Mouse (Mus musculus) ES-Bruce4 (cell line): ENCODE measurements around the gene Cog6.

Experiments
- CTCF ChIP-seq: IDR thresholded peaks from one replicate; pipeline ENCODE4 v1.8.1; 2011; ENCODE audit warnings: low read depth, low read length
- POLR2A ChIP-seq: IDR thresholded peaks from one replicate; pipeline ENCODE4 v1.8.1; 2011; ENCODE audit warnings: low read length; ENCODE audit not compliant: insufficient read depth

DNA sequence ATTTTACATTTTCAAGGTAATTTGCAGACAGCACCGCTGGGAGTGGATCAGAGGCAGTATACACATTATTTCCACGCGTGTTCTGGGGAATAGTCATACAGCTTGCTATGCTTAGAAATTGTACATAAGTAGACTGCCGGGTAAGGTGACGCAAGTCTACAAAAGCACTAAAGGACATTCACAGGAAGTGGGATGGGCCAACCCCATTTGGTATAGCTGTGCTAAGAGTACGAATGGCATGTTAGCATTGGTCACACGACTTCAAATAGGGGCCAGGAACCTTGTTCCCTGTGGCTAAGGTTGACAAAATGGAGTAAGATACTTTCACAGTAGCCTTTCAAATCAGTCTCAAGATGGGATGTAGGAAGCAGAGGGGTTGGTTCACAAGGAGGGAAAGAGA, 19.9 kb upstream of the Cog6 start:
- TF ChIP-seq CTCF (no peak), POLR2A (no peak)
